Mouse (Mus musculus) heart, postnatal 0 days (tissue): ENCODE measurements at regions not wholly inside any gene's neighbourhood (a gene's known extent, or its start where the extent isn't known, plus 50 kb on each side); places are given as distances from the start of the nearest gene placed in this dataset.

Source experiments
- ATAC-seq: fragments of 200-750 bp; cut with Nextera tagmentation; 2 replicates; pipeline ENCODE4 v1.8.0; 2017; ENCODE audit warnings: low read depth, moderate number of reproducible peaks, moderate library complexity; ENCODE audit not compliant: insufficient read depth
- DNase-seq: peaks from one replicate; pipeline ENCODE4 v3.0.0-alpha.2; 2016; ENCODE audit warnings: low spot score
- H3K27ac ChIP-seq: fragments of 300-500 bp; sonication (generic); 2 replicates; pipeline ENCODE4 v1.5.1; 2014; ENCODE audit warnings: low read depth, mild to moderate bottlenecking
- H3K27me3 ChIP-seq: fragments of 300-500 bp; sonication (generic); 2 replicates; pipeline ENCODE4 v1.6.1; 2014; ENCODE audit warnings: low read length, mixed read lengths; ENCODE audit not compliant: control insufficient read depth, insufficient read depth
- H3K36me3 ChIP-seq: fragments of 300-500 bp; sonication (generic); replicated peaks from 2 replicates; pipeline ENCODE4 v1.6.1; 2014; ENCODE audit warnings: low read length, mixed read lengths; ENCODE audit not compliant: control insufficient read depth, insufficient read depth
- H3K4me1 ChIP-seq: fragments of 300-500 bp; sonication (generic); 2 replicates; pipeline ENCODE4 v1.6.1; 2014; ENCODE audit warnings: antibody characterized with exemption; ENCODE audit not compliant: control insufficient read depth, insufficient read depth
- H3K4me2 ChIP-seq: fragments of 300-500 bp; sonication (generic); 2 replicates; pipeline ENCODE4 v1.6.1; 2014; ENCODE audit warnings: low read depth, mild to moderate bottlenecking, low read length, moderate library complexity
- H3K4me3 ChIP-seq: fragments of 300-500 bp; sonication (generic); 2 replicates; pipeline ENCODE4 v1.5.1; 2014; ENCODE audit warnings: low read depth, low read length
- H3K9ac ChIP-seq: fragments of 300-500 bp; sonication (generic); replicated peaks from 2 replicates; pipeline ENCODE4 v1.6.1; 2014; ENCODE audit warnings: low read depth, low read length, mixed read lengths
- H3K9me3 ChIP-seq: fragments of 300-500 bp; sonication (generic); replicated peaks from 2 replicates; pipeline ENCODE4 v1.6.1; 2016; ENCODE audit warnings: low read length; ENCODE audit not compliant: control insufficient read depth
- CTCF ChIP-seq: IDR thresholded peaks from 2 replicates; pipeline ENCODE4 v1.5.1; 2016; ENCODE audit warnings: antibody characterized with exemption, control low read depth, low read depth
- EP300 ChIP-seq: IDR thresholded peaks from 2 replicates; pipeline ENCODE4 v1.6.1; 2016; ENCODE audit warnings: antibody characterized with exemption, low read depth
- WGBS: fragments of 180-500 bp; shearing (Covaris S2); extraction: QIAGEN DNeasy Blood & Tissue Kit; methylation state at CpG from one replicate; pipeline ENCODE4 v1.1.7; 2014; 5-methylcytosine and 5-hydroxymethylcytosine counted together

DNA sequence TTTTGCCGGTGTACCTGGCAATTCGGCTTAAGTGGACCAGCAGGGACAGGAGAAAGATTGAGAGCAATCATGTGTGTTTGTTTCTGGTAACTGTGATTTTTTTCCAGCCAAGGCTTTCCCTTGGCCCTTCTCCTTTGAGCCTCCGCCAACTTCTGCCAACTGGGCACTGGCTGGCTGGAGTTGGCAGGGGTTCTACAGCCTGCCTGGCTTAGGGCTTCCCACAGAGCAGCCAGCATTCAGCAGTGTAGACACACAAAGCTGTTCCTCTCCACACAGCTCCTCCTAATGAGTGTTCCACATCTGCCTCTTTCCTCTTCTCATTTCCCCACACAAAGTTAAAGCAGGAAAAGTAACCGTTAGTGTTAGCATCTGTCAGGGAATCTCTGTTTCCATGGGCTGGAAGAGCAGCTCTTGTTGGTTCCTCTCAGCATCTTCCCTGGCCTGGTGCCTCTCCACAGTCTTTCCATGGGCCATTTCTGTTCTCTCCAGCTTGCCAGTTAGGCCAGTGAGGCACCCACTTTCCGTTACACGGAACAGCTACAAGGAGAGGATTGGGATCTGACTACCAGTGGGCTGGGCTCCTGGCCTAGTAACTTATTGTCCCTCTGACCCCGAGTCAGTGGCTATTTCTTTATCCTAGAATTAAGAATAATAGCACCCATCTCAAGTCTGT, 68.0 kb upstream of the Rbm24 start:
- H3K4me3 ChIP-seq, result no peak overlapping the region
- no peak for TF ChIP-seq EP300
- TF ChIP-seq CTCF, result no peak
- H3K9me3 ChIP-seq, result no peaks in the 10 kb centered on the region
- H3K36me3 ChIP-seq, result no peaks in the 10 kb centered on the region
- 71% methylated on average over 7 of the region's 7 CpGs for WGBS
- no peak overlapping the region for H3K27ac ChIP-seq
- H3K4me1 ChIP-seq, result no peaks in the 10 kb centered on the region
- no peak overlapping the region for H3K9ac ChIP-seq
- DNase-seq (no peak), ATAC-seq (no peak)
- H3K4me2 ChIP-seq, result no peak overlapping the region
- H3K27me3 ChIP-seq, result no peaks in the 10 kb centered on the region

DNA sequence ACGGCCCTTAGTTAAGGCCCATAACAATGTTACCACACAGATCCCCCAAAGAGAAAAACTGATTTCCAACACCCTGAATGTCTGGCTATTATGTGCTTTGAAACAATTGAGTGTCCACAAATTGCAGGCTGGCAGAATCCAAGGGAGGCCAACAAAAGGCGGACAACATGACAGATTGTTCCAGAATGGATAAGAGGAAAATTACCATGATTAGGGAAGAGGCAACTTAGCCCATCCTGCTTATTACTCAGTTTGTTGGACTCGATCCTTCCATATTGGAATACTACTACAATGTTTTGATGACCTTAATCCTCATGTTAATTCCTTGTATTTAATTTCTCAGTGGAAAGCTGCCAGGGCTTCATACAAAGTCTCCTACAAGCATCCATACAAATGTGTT, 62.9 kb upstream of the Rbm24 start:
- WGBS, result 87% methylated on average over 3 of the region's 3 CpGs
- Histone ChIP-seq H3K4me1 (no peaks in the 10 kb centered on the region), H3K36me3 (no peaks in the 10 kb centered on the region), H3K27ac (no peak overlapping the region), H3K4me3 (no peak overlapping the region), H3K9ac (no peak overlapping the region), H3K9me3 (no peaks in the 10 kb centered on the region), H3K27me3 (no peaks in the 10 kb centered on the region), H3K4me2 (no peak overlapping the region)
- TF ChIP-seq EP300 (no peak), CTCF (no peak)
- ATAC-seq (no peak), DNase-seq (no peak)

DNA sequence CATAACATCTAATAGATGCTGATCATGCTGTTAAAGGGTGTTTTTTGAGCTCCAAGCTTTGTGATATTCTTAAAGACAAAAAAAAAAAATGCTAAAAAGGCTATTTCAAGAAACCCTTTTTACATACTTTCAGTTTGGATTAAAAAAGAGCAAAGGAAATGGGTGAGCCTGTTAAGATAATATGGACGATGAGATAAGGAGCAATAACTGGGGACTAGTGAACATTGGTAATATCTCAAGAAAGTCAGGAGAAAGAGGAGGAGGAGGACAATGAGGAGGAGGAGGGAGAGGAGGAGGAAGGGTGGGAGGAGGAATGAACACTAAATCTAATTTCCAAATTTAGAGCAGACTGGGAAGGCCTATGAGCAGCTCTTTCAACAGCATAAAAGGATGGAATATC, 62.3 kb upstream of the Rbm24 start:
- no peaks in the 10 kb centered on the region for H3K4me1 ChIP-seq
- no peaks in the 10 kb centered on the region for H3K27me3 ChIP-seq
- no peak for TF ChIP-seq CTCF
- no peak for TF ChIP-seq EP300
- H3K4me3 ChIP-seq, result no peak overlapping the region
- H3K9me3 ChIP-seq, result no peaks in the 10 kb centered on the region
- H3K27ac ChIP-seq, result no peak overlapping the region
- no peak for ATAC-seq
- H3K4me2 ChIP-seq, result no peak overlapping the region
- no peak overlapping the region for H3K9ac ChIP-seq
- 43% methylated on average over 1 of the region's 1 CpGs for WGBS
- no peak for DNase-seq
- no peaks in the 10 kb centered on the region for H3K36me3 ChIP-seq

DNA sequence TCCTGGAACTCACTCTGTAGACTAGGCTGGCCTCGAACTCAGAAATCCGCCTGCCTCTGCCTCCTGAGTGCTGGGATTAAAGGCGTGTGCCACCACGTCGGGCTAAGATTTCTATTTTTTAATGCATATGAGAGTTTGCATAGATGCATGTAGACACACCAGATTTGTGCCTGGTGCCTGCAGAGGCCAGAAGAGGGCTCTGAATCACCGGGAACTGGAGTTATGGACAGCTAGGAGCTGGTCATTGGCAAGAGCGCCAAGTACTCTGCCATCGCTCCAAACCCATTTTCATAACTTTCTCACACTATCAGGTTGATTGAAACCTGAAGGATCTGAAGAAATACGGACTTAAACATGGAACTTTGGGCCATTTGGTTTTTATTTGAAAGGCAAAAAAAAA, 61.2 kb upstream of the Rbm24 start:
- H3K4me3 ChIP-seq, result no peak overlapping the region
- whole genome bisulfite sequencing, result 79% methylated on average over 9 of the region's 9 CpGs

DNA sequence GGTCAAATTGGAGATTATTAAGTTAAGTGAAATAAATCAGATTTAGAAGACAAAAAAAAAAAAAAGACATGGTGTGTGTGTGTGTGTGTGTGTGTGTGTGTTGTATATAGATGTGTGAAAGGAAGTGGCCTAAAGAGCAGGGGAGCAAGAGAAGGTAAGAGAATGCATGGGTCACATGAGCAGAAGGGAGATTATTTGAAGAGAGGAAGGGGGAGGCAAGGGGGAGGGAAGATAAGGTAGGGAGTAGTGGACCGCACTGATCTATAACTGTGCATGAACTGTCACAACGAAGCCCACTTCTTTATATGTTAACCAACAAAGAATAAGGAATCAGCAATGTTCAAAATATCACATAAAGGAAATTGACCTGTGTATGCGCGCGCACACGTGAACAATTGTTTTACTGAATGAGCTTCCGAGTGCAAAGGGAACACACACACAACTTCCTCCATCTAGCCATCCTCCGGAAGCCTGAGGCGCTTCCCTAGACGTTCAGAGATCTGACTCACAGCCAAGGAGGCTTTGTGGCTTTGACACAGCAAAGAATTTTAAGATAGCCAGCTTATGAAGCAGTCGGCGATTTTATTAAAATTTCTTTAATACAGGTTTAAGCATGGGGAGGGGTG, 57.6 kb upstream of the Rbm24 start:
- TF ChIP-seq EP300 (no peak), CTCF (no peak)
- H3K27me3 ChIP-seq, result no peaks in the 10 kb centered on the region
- ATAC-seq, result no peak

More for the DNA sequence above, 61.2 kb upstream of the Rbm24 start:
- H3K4me1 ChIP-seq, result no peaks in the 10 kb centered on the region
- DNase-seq (no peak), ATAC-seq (peak; percentile 33; the same call in 1 of the 2 replicates)
- H3K27ac ChIP-seq, result no peak overlapping the region
- no peak overlapping the region for H3K9ac ChIP-seq
- no peaks in the 10 kb centered on the region for H3K9me3 ChIP-seq
- H3K36me3 ChIP-seq, result no peaks in the 10 kb centered on the region
- TF ChIP-seq CTCF (peak; percentile 45), EP300 (no peak)
- H3K27me3 ChIP-seq, result no peaks in the 10 kb centered on the region
- no peak overlapping the region for H3K4me2 ChIP-seq

More for the DNA sequence above, 57.6 kb upstream of the Rbm24 start:
- Histone ChIP-seq H3K9ac (no peak overlapping the region), H3K9me3 (no peaks in the 10 kb centered on the region), H3K4me1 (no peaks in the 10 kb centered on the region), H3K27ac (no peak overlapping the region), H3K4me3 (no peak overlapping the region), H3K36me3 (no peaks in the 10 kb centered on the region), H3K4me2 (no peak overlapping the region)
- no peak for DNase-seq
- WGBS, result 45% methylated on average over 12 of the region's 12 CpGs
